Mouse (Mus musculus) E14TG2a.4 (cell line): ENCODE measurements around the gene Dnah6.

Experiments
- CTCF ChIP-seq: conservative IDR thresholded peaks from 2 replicates; pipeline ENCODE4 v1.5.1; 2014; ENCODE audit warnings: low read length
- NANOG ChIP-seq: IDR thresholded peaks from 2 replicates; pipeline ENCODE4 v1.6.1; 2014; ENCODE audit warnings: borderline replicate concordance, low read length, mixed read lengths

DNA sequence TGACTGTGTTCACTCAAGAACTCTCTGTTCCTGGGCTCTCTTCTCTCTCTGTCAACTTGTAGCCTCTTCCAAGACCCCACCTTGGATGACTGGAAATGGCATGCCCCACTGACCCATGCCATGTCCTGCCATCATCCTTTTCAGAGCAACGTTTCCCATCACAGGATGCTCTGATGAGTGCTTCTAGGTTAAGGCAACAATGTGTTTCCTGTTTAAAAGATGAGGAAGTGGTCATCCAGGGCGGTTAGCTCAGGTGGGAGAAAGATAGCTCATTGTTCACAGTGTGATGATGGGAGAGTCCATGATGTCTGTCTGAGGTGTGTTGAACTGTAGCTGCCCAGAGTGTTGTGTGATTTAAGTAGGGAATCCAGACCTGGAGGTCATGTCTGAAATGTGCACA is 107.6 kb downstream of the Dnah6 start:
- TF ChIP-seq CTCF: no peak
- TF ChIP-seq NANOG: no peak
